Mouse (Mus musculus) urinary bladder, postnatal 25 days (tissue): ENCODE measurements around the gene Proser2.
A peak's percentile ranks its signal among the peaks of the same experiment; 100 is the strongest.
"Not testable (repeated sequence)": the region's sequence is repeated elsewhere in the genome, so short reads cannot be mapped to it uniquely, and the experiment has no call there.

ENCODE experiments used
- DNase-seq: peaks from one replicate; pipeline ENCODE4 v3.0.0; 2022; ENCODE audit warnings: low spot score

Gene Proser2

GRCm38 (mm10) chr2:6128136-6128805 is 1.7 kb downstream of the Proser2 start:
- DNase-seq: no peak

GRCm38 (mm10) chr2:6123046-6123445 is 7.0 kb downstream of the Proser2 start:
- DNase-seq: no peak

GRCm38 (mm10) chr2:6121091-6121490 is 8.9 kb downstream of the Proser2 start:
- no peak for DNase-seq

GRCm38 (mm10) chr2:6118246-6118645 is 11.8 kb downstream of the Proser2 start:
- peak; percentile 63 for DNase-seq

- no peak for DNase-seq
These were observed 16.2 kb downstream of the Proser2 start for GRCm38 (mm10) chr2:6113792-6114191.

- DNase-seq: no peak
These were observed 17.4 kb downstream of the Proser2 start for GRCm38 (mm10) chr2:6112619-6113018.

GRCm38 (mm10) chr2:6105437-6105836 is 24.6 kb downstream of the Proser2 start:
- DNase-seq: no peak

- no peak for DNase-seq
These were observed 29.3 kb downstream of the Proser2 start for GRCm38 (mm10) chr2:6100755-6101154.

- DNase-seq: no peak
These were observed 29.8 kb downstream of the Proser2 start for GRCm38 (mm10) chr2:6100027-6100749.

- DNase-seq: no peak
These were observed 30.6 kb downstream of the Proser2 start for GRCm38 (mm10) chr2:6099443-6099842.

- no peak for DNase-seq
These were observed 31.1 kb downstream of the Proser2 start for GRCm38 (mm10) chr2:6098924-6099323.

- no peak for DNase-seq
These were observed 32.8 kb downstream of the Proser2 start for GRCm38 (mm10) chr2:6097113-6097716.

- not testable (repeated sequence) for DNase-seq
These were observed 40.1 kb downstream of the Proser2 start for GRCm38 (mm10) chr2:6089941-6090340.

GRCm38 (mm10) chr2:6087151-6087550 is 42.9 kb downstream of the Proser2 start:
- DNase-seq: no peak

- no peak for DNase-seq
These were observed 44.1 kb downstream of the Proser2 start for GRCm38 (mm10) chr2:6085622-6086530.

- DNase-seq: no peak
These were observed 46.3 kb downstream of the Proser2 start for GRCm38 (mm10) chr2:6083696-6084095.

- no peak for DNase-seq
These were observed 47.4 kb downstream of the Proser2 start for GRCm38 (mm10) chr2:6082615-6083014.

- peak; percentile 37 for DNase-seq
These were observed 48.9 kb downstream of the Proser2 start for GRCm38 (mm10) chr2:6081108-6081507.

- no peak for DNase-seq
These were observed 50.0 kb downstream of the Proser2 start for GRCm38 (mm10) chr2:6080037-6080436.

GRCm38 (mm10) chr2:6075530-6075896 is 54.5 kb downstream of the Proser2 start:
- DNase-seq: no peak

- peak; percentile 32 for DNase-seq
These were observed 55.0 kb downstream of the Proser2 start for GRCm38 (mm10) chr2:6074891-6075529.
